Mouse (Mus musculus): ENCODE measurements around the gene Emp1. TPM values are rescaled to one million over a fixed set of nuclear protein-coding genes. Genes with fewer than 3 reads are reported as not detected.

The Emp1 gene
- polyA plus RNA-seq, 1 experiment: 69.9 TPM

- Histone ChIP-seq H3K27ac (ENCODE audit: control insufficient read depth, insufficient read depth, low read length) (no peak overlapping the region), H3K4me1 (replicated peaks; ENCODE audit: control insufficient read depth, insufficient read depth, low read length) (no peaks in the 10 kb centered on the region), H3K4me3 (ENCODE audit: control insufficient read depth, insufficient read depth, low read length) (no peak overlapping the region), H3K27me3 (ENCODE audit: control insufficient read depth, insufficient read depth, low read length) (no peaks in the 10 kb centered on the region), H3K36me3 (ENCODE audit: control insufficient read depth, insufficient read depth, low read length) (no peaks in the 10 kb centered on the region)
- 93% methylated on average over 8 of the region's 8 CpGs for WGBS
- DNase-seq: no peak
- no peak for TF ChIP-seq POLR2A (IDR thresholded peaks at IDR 0.05; ENCODE audit: control insufficient read depth, extremely low read depth, insufficient read depth, low read length, poor library complexity)
- no peak for TF ChIP-seq CTCF (IDR thresholded peaks at IDR 0.05; ENCODE audit: borderline replicate concordance, control insufficient read depth, extremely low read depth, insufficient read depth, low read length, poor library complexity)
Measured at GRCm38 (mm10) chr6:135395375-135395774, 33.0 kb downstream of the Emp1 start.

- no peak for DNase-seq
- H3K27ac ChIP-seq (ENCODE audit: control insufficient read depth, insufficient read depth, low read length): no peak overlapping the region
- H3K36me3 ChIP-seq (ENCODE audit: control insufficient read depth, insufficient read depth, low read length): no peaks in the 10 kb centered on the region
- TF ChIP-seq CTCF (IDR thresholded peaks at IDR 0.05; ENCODE audit: borderline replicate concordance, control insufficient read depth, extremely low read depth, insufficient read depth, low read length, poor library complexity): no peak
- no peak for TF ChIP-seq POLR2A (IDR thresholded peaks at IDR 0.05; ENCODE audit: control insufficient read depth, extremely low read depth, insufficient read depth, low read length, poor library complexity)
- WGBS: 83% methylated on average over 4 of the region's 4 CpGs
- no peak overlapping the region for H3K4me3 ChIP-seq (ENCODE audit: control insufficient read depth, insufficient read depth, low read length)
- no peaks in the 10 kb centered on the region for H3K27me3 ChIP-seq (ENCODE audit: control insufficient read depth, insufficient read depth, low read length)
- H3K4me1 ChIP-seq (replicated peaks; ENCODE audit: control insufficient read depth, insufficient read depth, low read length): no peaks in the 10 kb centered on the region
Measured at GRCm38 (mm10) chr6:135397089-135397488, 34.7 kb downstream of the Emp1 start.

GRCm38 (mm10) chr6:135397788-135398187 is 35.4 kb downstream of the Emp1 start:
- TF ChIP-seq CTCF (IDR thresholded peaks at IDR 0.05; ENCODE audit: borderline replicate concordance, control insufficient read depth, extremely low read depth, insufficient read depth, low read length, poor library complexity): no peak
- TF ChIP-seq POLR2A (IDR thresholded peaks at IDR 0.05; ENCODE audit: control insufficient read depth, extremely low read depth, insufficient read depth, low read length, poor library complexity): no peak
- H3K27me3 ChIP-seq (ENCODE audit: control insufficient read depth, insufficient read depth, low read length): no peaks in the 10 kb centered on the region
- no peaks in the 10 kb centered on the region for H3K36me3 ChIP-seq (ENCODE audit: control insufficient read depth, insufficient read depth, low read length)
- no peaks in the 10 kb centered on the region for H3K4me1 ChIP-seq (replicated peaks; ENCODE audit: control insufficient read depth, insufficient read depth, low read length)
- H3K27ac ChIP-seq (ENCODE audit: control insufficient read depth, insufficient read depth, low read length): no peak overlapping the region
- WGBS: 96% methylated on average over 8 of the region's 8 CpGs
- H3K4me3 ChIP-seq (ENCODE audit: control insufficient read depth, insufficient read depth, low read length): no peak overlapping the region
- no peak for DNase-seq

GRCm38 (mm10) chr6:135398801-135399200 is 36.5 kb downstream of the Emp1 start:
- Histone ChIP-seq H3K4me3 (ENCODE audit: control insufficient read depth, insufficient read depth, low read length) (no peak overlapping the region), H3K4me1 (replicated peaks; ENCODE audit: control insufficient read depth, insufficient read depth, low read length) (no peaks in the 10 kb centered on the region), H3K27me3 (ENCODE audit: control insufficient read depth, insufficient read depth, low read length) (no peaks in the 10 kb centered on the region), H3K36me3 (ENCODE audit: control insufficient read depth, insufficient read depth, low read length) (no peaks in the 10 kb centered on the region), H3K27ac (ENCODE audit: control insufficient read depth, insufficient read depth, low read length) (no peak overlapping the region)
- no peak for DNase-seq
- TF ChIP-seq POLR2A (IDR thresholded peaks at IDR 0.05; ENCODE audit: control insufficient read depth, extremely low read depth, insufficient read depth, low read length, poor library complexity) (no peak), CTCF (IDR thresholded peaks at IDR 0.05; ENCODE audit: borderline replicate concordance, control insufficient read depth, extremely low read depth, insufficient read depth, low read length, poor library complexity) (no peak)
- WGBS: 89% methylated on average over 5 of the region's 5 CpGs

GRCm38 (mm10) chr6:135400306-135400705 is 38.0 kb downstream of the Emp1 start:
- no peak for TF ChIP-seq CTCF (IDR thresholded peaks at IDR 0.05; ENCODE audit: borderline replicate concordance, control insufficient read depth, extremely low read depth, insufficient read depth, low read length, poor library complexity)
- TF ChIP-seq POLR2A (IDR thresholded peaks at IDR 0.05; ENCODE audit: control insufficient read depth, extremely low read depth, insufficient read depth, low read length, poor library complexity): no peak
- Histone ChIP-seq H3K36me3 (ENCODE audit: control insufficient read depth, insufficient read depth, low read length) (no peaks in the 10 kb centered on the region), H3K4me3 (ENCODE audit: control insufficient read depth, insufficient read depth, low read length) (no peak overlapping the region), H3K27me3 (ENCODE audit: control insufficient read depth, insufficient read depth, low read length) (no peaks in the 10 kb centered on the region), H3K4me1 (replicated peaks; ENCODE audit: control insufficient read depth, insufficient read depth, low read length) (no peaks in the 10 kb centered on the region), H3K27ac (ENCODE audit: control insufficient read depth, insufficient read depth, low read length) (no peak overlapping the region)
- DNase-seq: peak; percentile 72
- 32% methylated on average over 3 of the region's 3 CpGs for WGBS

GRCm38 (mm10) chr6:135405093-135405492 is 42.7 kb downstream of the Emp1 start:
- Histone ChIP-seq H3K4me1 (replicated peaks; ENCODE audit: control insufficient read depth, insufficient read depth, low read length) (peaks cover 3% of the 10 kb centered on the region; the same call in 1 of the 2 replicates), H3K27ac (ENCODE audit: control insufficient read depth, insufficient read depth, low read length) (no peak overlapping the region), H3K4me3 (ENCODE audit: control insufficient read depth, insufficient read depth, low read length) (no peak overlapping the region), H3K27me3 (ENCODE audit: control insufficient read depth, insufficient read depth, low read length) (no peaks in the 10 kb centered on the region), H3K36me3 (ENCODE audit: control insufficient read depth, insufficient read depth, low read length) (no peaks in the 10 kb centered on the region)
- 90% methylated on average over 11 of the region's 11 CpGs for WGBS
- no peak for DNase-seq
- no peak for TF ChIP-seq POLR2A (IDR thresholded peaks at IDR 0.05; ENCODE audit: control insufficient read depth, extremely low read depth, insufficient read depth, low read length, poor library complexity)
- TF ChIP-seq CTCF (IDR thresholded peaks at IDR 0.05; ENCODE audit: borderline replicate concordance, control insufficient read depth, extremely low read depth, insufficient read depth, low read length, poor library complexity): no peak

GRCm38 (mm10) chr6:135407323-135407722 is 45.0 kb downstream of the Emp1 start:
- TF ChIP-seq POLR2A (IDR thresholded peaks at IDR 0.05; ENCODE audit: control insufficient read depth, extremely low read depth, insufficient read depth, low read length, poor library complexity): no peak
- no peak for TF ChIP-seq CTCF (IDR thresholded peaks at IDR 0.05; ENCODE audit: borderline replicate concordance, control insufficient read depth, extremely low read depth, insufficient read depth, low read length, poor library complexity)
- Histone ChIP-seq H3K27ac (ENCODE audit: control insufficient read depth, insufficient read depth, low read length) (no peak overlapping the region), H3K36me3 (ENCODE audit: control insufficient read depth, insufficient read depth, low read length) (no peaks in the 10 kb centered on the region), H3K4me3 (ENCODE audit: control insufficient read depth, insufficient read depth, low read length) (no peak overlapping the region), H3K4me1 (replicated peaks; ENCODE audit: control insufficient read depth, insufficient read depth, low read length) (peaks cover 3% of the 10 kb centered on the region; the same call in 1 of the 2 replicates), H3K27me3 (ENCODE audit: control insufficient read depth, insufficient read depth, low read length) (no peaks in the 10 kb centered on the region)
- DNase-seq: no peak
- WGBS: 16% methylated on average over 4 of the region's 4 CpGs
